Comparison of ENCODE assay signal across 10 mouse cellular contexts in genomic region chr4:150049564-150050226, GRCm38 (mm10). TPM values are rescaled to one million over a fixed set of nuclear protein-coding genes. Genes with fewer than 3 reads are reported as not detected.
DNase-seq lines count a peak whose midpoint lies in the region; ATAC-seq and TF ChIP-seq lines count a peak whose summit lies in the region.
"Had no signal": no experiment of that assay in that cellular context is flagged by ENCODE, and none has a peak within 500 bp of the region (broad histone marks: within the 10 kb centered on the region; RNA-seq: fewer than 3 reads in every experiment).

No protein-coding gene starts in this region.

- H3K27ac ChIP-seq in heart, embryonic 11.5 days (ENCODE audit: low read depth, low read length): no peak overlapping the region
- H3K27ac ChIP-seq in heart, adult 2 months: no peak overlapping the region
- H3K27ac ChIP-seq in lung, postnatal 0 days (ENCODE audit: low read length): no peak overlapping the region
- no peak overlapping the region for H3K27ac ChIP-seq in embryonic facial prominence, embryonic 13.5 days
- H3K27ac ChIP-seq in neural tube, embryonic 13.5 days (replicated peaks): no peak overlapping the region
- H3K27ac ChIP-seq in layer of hippocampus, adult 2 months: no peak overlapping the region

- H3K4me1 ChIP-seq in heart, embryonic 11.5 days (ENCODE audit: control insufficient read depth, insufficient read depth, low read length): peaks cover 14% of the 10 kb centered on the region
- H3K4me1 ChIP-seq in heart, adult 2 months (ENCODE audit: control insufficient read depth, insufficient read depth, low read length): peaks cover 2% of the 10 kb centered on the region
- peaks cover 7% of the 10 kb centered on the region; the same call in 1 of the 2 replicates for H3K4me1 ChIP-seq in lung, postnatal 0 days (ENCODE audit: insufficient read depth, low read depth, low read length)
- H3K4me1 ChIP-seq in lung, adult 2 months (ENCODE audit: control insufficient read depth, insufficient read depth, low read length): no peaks in the 10 kb centered on the region
- H3K4me1 ChIP-seq in embryonic facial prominence, embryonic 13.5 days: peaks cover 23% of the 10 kb centered on the region
- peaks cover 17% of the 10 kb centered on the region for H3K4me1 ChIP-seq in neural tube, embryonic 13.5 days (replicated peaks)

- H3K4me3 ChIP-seq in heart, embryonic 11.5 days (ENCODE audit: low read depth, low read length): peak overlapping the region; percentile 8; the same call in 1 of the 2 replicates
- no peak overlapping the region; the same call in 1 of the 2 replicates for H3K4me3 ChIP-seq in heart, adult 2 months
- peak overlapping the region; percentile 56; the same call in 1 of the 2 replicates for H3K4me3 ChIP-seq in lung, postnatal 0 days (ENCODE audit: low read depth, low read length)
- H3K4me3 ChIP-seq in lung, adult 2 months (replicated peaks; ENCODE audit: extremely low read depth, low read depth, low read length): no peak overlapping the region
- peak overlapping the region; percentile 56 for H3K4me3 ChIP-seq in embryonic facial prominence, embryonic 13.5 days
- H3K4me3 ChIP-seq in neural tube, embryonic 13.5 days: no peak overlapping the region
- no peak overlapping the region for H3K4me3 ChIP-seq in layer of hippocampus, adult 2 months

- intact Hi-C loops in heart, adult 2 months (cut with DNase I): no loop called here

- H3K9me3 ChIP-seq in heart, embryonic 11.5 days (replicated peaks; ENCODE audit: control insufficient read depth, low read length): no peaks in the 10 kb centered on the region
- no peaks in the 10 kb centered on the region for H3K9me3 ChIP-seq in lung, postnatal 0 days (ENCODE audit: low read length)
- no peaks in the 10 kb centered on the region for H3K9me3 ChIP-seq in embryonic facial prominence, embryonic 13.5 days
- no peaks in the 10 kb centered on the region for H3K9me3 ChIP-seq in neural tube, embryonic 13.5 days

- no peak overlapping the region for H3K9ac ChIP-seq in heart, embryonic 11.5 days (ENCODE audit: low read depth, low read length)
- no peak overlapping the region for H3K9ac ChIP-seq in heart, adult 2 months (ENCODE audit: low read depth, low read length)
- no peak overlapping the region; the same call in 1 of the 2 replicates for H3K9ac ChIP-seq in lung, postnatal 0 days (replicated peaks; ENCODE audit: low read depth)
- H3K9ac ChIP-seq in embryonic facial prominence, embryonic 13.5 days: no peak overlapping the region
- H3K9ac ChIP-seq in neural tube, embryonic 13.5 days: no peak overlapping the region

- TF ChIP-seq CTCF in heart, adult 2 months (IDR thresholded peaks at IDR 0.05): no peak
- TF ChIP-seq CTCF in lung, postnatal 0 days (IDR thresholded peaks at IDR 0.05): 0 out of 2 replicates have a peak, but pooled peaks have one; percentile 14
- no peak for TF ChIP-seq CTCF in lung, adult 2 months (IDR thresholded peaks at IDR 0.05; ENCODE audit: insufficient read depth, low read length)
- TF ChIP-seq CTCF in layer of hippocampus, adult 2 months (conservative IDR thresholded peaks at IDR 0.05): no peak

- ATAC-seq in heart, embryonic 11.5 days (replicated peaks; ENCODE audit: insufficient number of reproducible peaks, low FRiP score, low TSS enrichment): no peak
- ATAC-seq in lung, postnatal 0 days: no peak
- no peak for ATAC-seq in embryonic facial prominence, embryonic 13.5 days (ENCODE audit: insufficient number of reproducible peaks, insufficient read depth, low FRiP score, low TSS enrichment, low read depth)
- no peak for ATAC-seq in neural tube, embryonic 13.5 days (ENCODE audit: low read depth)
- ATAC-seq in megakaryocyte progenitor cell, adult 5-6 weeks (replicated peaks; ENCODE audit: poor library complexity): no peak
- ATAC-seq: CD4-positive, CD25-positive, alpha-beta regulatory T cell, adult 4 months had no signal

- no peak for TF ChIP-seq EP300 in heart, adult 2 months (IDR thresholded peaks at IDR 0.05; ENCODE audit: insufficient read depth, low read depth, low read length)
- no peak for TF ChIP-seq EP300 in lung, postnatal 0 days (IDR thresholded peaks at IDR 0.05)

- WGBS in heart, embryonic 11.5 days (ENCODE audit: insufficient replicate concordance): 12% methylated on average over 13 of the region's 13 CpGs
- 28% methylated on average over 13 of the region's 13 CpGs for WGBS in heart, adult 2 months
- 23% methylated on average over 13 of the region's 13 CpGs for WGBS in lung, postnatal 0 days
- WGBS in lung, adult 2 months: 29% methylated on average over 13 of the region's 13 CpGs
- 21% methylated on average over 13 of the region's 13 CpGs for WGBS in embryonic facial prominence, embryonic 13.5 days
- 24% methylated on average over 13 of the region's 13 CpGs for WGBS in neural tube, embryonic 13.5 days

- peak overlapping the region; percentile 96 for H3K4me2 ChIP-seq in heart, embryonic 11.5 days
- H3K4me2 ChIP-seq in lung, postnatal 0 days (replicated peaks; ENCODE audit: low read depth, low read length): peak overlapping the region; percentile 89
- H3K4me2 ChIP-seq in embryonic facial prominence, embryonic 13.5 days: peak overlapping the region; percentile 95
- H3K4me2 ChIP-seq in neural tube, embryonic 13.5 days: 0 out of 2 replicates have a peak overlapping the region, but pooled peaks have one; percentile 67

- H3K36me3 ChIP-seq in heart, embryonic 11.5 days (ENCODE audit: control insufficient read depth, insufficient read depth, low read length): no peaks in the 10 kb centered on the region
- H3K36me3 ChIP-seq in heart, adult 2 months (ENCODE audit: control insufficient read depth, insufficient read depth, low read length): no peaks in the 10 kb centered on the region
- no peaks in the 10 kb centered on the region for H3K36me3 ChIP-seq in lung, postnatal 0 days (ENCODE audit: insufficient read depth, low read length)
- H3K36me3 ChIP-seq in embryonic facial prominence, embryonic 13.5 days: no peaks in the 10 kb centered on the region
- H3K36me3 ChIP-seq in neural tube, embryonic 13.5 days: no peaks in the 10 kb centered on the region

- peaks cover 50% of the 10 kb centered on the region for H3K27me3 ChIP-seq in heart, embryonic 11.5 days (ENCODE audit: control insufficient read depth, insufficient read depth, low read length)
- no peaks in the 10 kb centered on the region for H3K27me3 ChIP-seq in heart, adult 2 months (ENCODE audit: control insufficient read depth, insufficient read depth, low read length)
- H3K27me3 ChIP-seq in lung, postnatal 0 days (replicated peaks; ENCODE audit: insufficient read depth, low read length): no peaks in the 10 kb centered on the region
- H3K27me3 ChIP-seq in embryonic facial prominence, embryonic 13.5 days: peaks cover 43% of the 10 kb centered on the region
- H3K27me3 ChIP-seq in neural tube, embryonic 13.5 days: peaks cover 71% of the 10 kb centered on the region

- DNase-seq in heart, adult 2 months: no peak
- no peak for DNase-seq in lung, postnatal 0 days (ENCODE audit: low spot score)
- DNase-seq in lung, adult 2 months: no peak
- no peak for DNase-seq in layer of hippocampus, adult 2 months (ENCODE audit: low spot score in 2 of 2)
- DNase-seq: heart, adult 11 months had no signal

- no peaks in the 10 kb centered on the region for H3K79me2 ChIP-seq in heart, adult 2 months (replicated peaks; ENCODE audit: control insufficient read depth, insufficient read depth, low read length)

- no peak for TF ChIP-seq POLR2A in heart, adult 2 months (IDR thresholded peaks at IDR 0.05; ENCODE audit: insufficient read depth, low read depth, low read length)
- TF ChIP-seq POLR2A in lung, adult 2 months (IDR thresholded peaks at IDR 0.05; ENCODE audit: borderline replicate concordance, extremely low read depth, low read depth, low read length): no peak

RNA-seq across cellular contexts. Expression of gene Gpr157, which starts 37.5 kb away (rescaled TPM):
- polyA plus RNA-seq in heart, embryonic 11.5 days (2014; fragmentation: Nextera tagmentation; extraction: Ambion mirVana): 1.3 and 1.5 TPM in 2 replicates
- total RNA-seq in heart, adult 2 months (2021): 10 to 100 TPM; 34.2 to 42.4 TPM
- polyA plus RNA-seq in heart, adult 2 months (2012; rRNA removed): 21.8 and 29.2 TPM in 2 replicates
- polyA plus RNA-seq in lung, postnatal 0 days (2015; fragmentation: Nextera tagmentation; extraction: Ambion mirVana): 1.6 TPM in 2 replicates
- polyA plus RNA-seq in lung, adult 2 months (2012; rRNA removed): 3.8 and 5.0 TPM in 2 replicates
- polyA plus RNA-seq in embryonic facial prominence, embryonic 13.5 days (2015; fragmentation: Nextera tagmentation; extraction: Ambion mirVana): 1.3 and 1.5 TPM in 2 replicates
- 0.56 and 0.70 TPM in 2 replicates for polyA plus RNA-seq in neural tube, embryonic 13.5 days (2015; fragmentation: Nextera tagmentation; extraction: Ambion mirVana)
- total RNA-seq in megakaryocyte progenitor cell, adult 5-6 weeks (2015): 0.89 and 1.6 TPM in 2 replicates
- 1.7 and 1.9 TPM in 2 replicates for total RNA-seq in megakaryocyte progenitor cell, adult 5-6 weeks (2017)
- total RNA-seq in layer of hippocampus, adult 2 months (2021): 1 to 10 TPM; 1.1 to 1.4 TPM

RNA-seq across cellular contexts. Expression of gene H6pd, which starts 40.9 kb away (rescaled TPM):
- polyA plus RNA-seq in heart, embryonic 11.5 days (2014; fragmentation: Nextera tagmentation; extraction: Ambion mirVana): 4.8 and 6.2 TPM in 2 replicates
- 10 to 100 TPM; 39.0 to 44.2 TPM for total RNA-seq in heart, adult 2 months (2021)
- 27.4 and 29.5 TPM in 2 replicates for polyA plus RNA-seq in heart, adult 2 months (2012; rRNA removed)
- 44.8 and 45.8 TPM in 2 replicates for polyA plus RNA-seq in lung, postnatal 0 days (2015; fragmentation: Nextera tagmentation; extraction: Ambion mirVana)
- 148 and 171 TPM in 2 replicates for polyA plus RNA-seq in lung, adult 2 months (2012; rRNA removed)
- polyA plus RNA-seq in embryonic facial prominence, embryonic 13.5 days (2015; fragmentation: Nextera tagmentation; extraction: Ambion mirVana): 7.0 and 8.0 TPM in 2 replicates
- 3.5 and 4.5 TPM in 2 replicates for polyA plus RNA-seq in neural tube, embryonic 13.5 days (2015; fragmentation: Nextera tagmentation; extraction: Ambion mirVana)
- total RNA-seq in megakaryocyte progenitor cell, adult 5-6 weeks (2015): 14.6 and 15.5 TPM in 2 replicates
- 24.9 and 27.9 TPM in 2 replicates for total RNA-seq in megakaryocyte progenitor cell, adult 5-6 weeks (2017)
- total RNA-seq in layer of hippocampus, adult 2 months (2021): 10 to 100 TPM in 1 of 2 experiments, 1 to 10 TPM in 1; 9.5 to 11.1 TPM

Comparison
In these comparisons a context has a peak if more than half of its experiments do, and no peak if none do; other contexts are left out.
1. H3K4me3 ChIP-seq: peak in heart, embryonic 11.5 days (single experiment), lung, postnatal 0 days (single experiment) and embryonic facial prominence, embryonic 13.5 days (single experiment); none in heart, adult 2 months (single experiment), lung, adult 2 months (single experiment), neural tube, embryonic 13.5 days (single experiment) and layer of hippocampus, adult 2 months (single experiment).
2. Peak in every context shown above with its lines, with median percentiles within 50 percentile points of each other: H3K4me2 ChIP-seq.